Mouse (Mus musculus) kidney, postnatal 14 days (tissue): ENCODE measurements at regions not wholly inside any gene's neighbourhood (a gene's known extent, or its start where the extent isn't known, plus 50 kb on each side); places are given as distances from the start of the nearest gene placed in this dataset.

Source experiments
- DNase-seq: peaks from one replicate; pipeline ENCODE4 v3.0.0; 2022; ENCODE audit warnings: mixed read lengths

- no peak for DNase-seq
Measured at GRCm38 (mm10) chr15:25305801-25306200, 107.8 kb downstream of the Basp1 start.

- no peak for DNase-seq
Measured at GRCm38 (mm10) chr15:25303379-25303778, 110.2 kb downstream of the Basp1 start.

GRCm38 (mm10) chr15:25302671-25303294, 110.8 kb downstream of the Basp1 start:
- no peak for DNase-seq

GRCm38 (mm10) chr15:25301810-25302209, 111.8 kb downstream of the Basp1 start:
- no peak for DNase-seq

- DNase-seq: no peak
Measured at GRCm38 (mm10) chr15:25297278-25297677, 116.3 kb downstream of the Basp1 start.

- DNase-seq: no peak
Measured at GRCm38 (mm10) chr15:25296714-25297113, 116.8 kb downstream of the Basp1 start.

GRCm38 (mm10) chr15:25295753-25296152, 117.8 kb downstream of the Basp1 start:
- DNase-seq: no peak

GRCm38 (mm10) chr15:25291231-25291691, 122.3 kb downstream of the Basp1 start:
- DNase-seq: no peak

GRCm38 (mm10) chr15:25287850-25288249, 125.7 kb downstream of the Basp1 start:
- no peak for DNase-seq

- DNase-seq: no peak
Measured at GRCm38 (mm10) chr15:25284354-25285199, 129.0 kb downstream of the Basp1 start.

- DNase-seq: no peak
Measured at GRCm38 (mm10) chr15:25283713-25284112, 129.9 kb downstream of the Basp1 start.

GRCm38 (mm10) chr15:25282346-25282745, 131.2 kb downstream of the Basp1 start:
- DNase-seq: no peak

GRCm38 (mm10) chr15:25281942-25282341, 131.6 kb downstream of the Basp1 start:
- no peak for DNase-seq

GRCm38 (mm10) chr15:25278317-25279156, 135.0 kb downstream of the Basp1 start:
- DNase-seq: no peak

- DNase-seq: no peak
Measured at GRCm38 (mm10) chr15:25276227-25276626, 137.3 kb downstream of the Basp1 start.

GRCm38 (mm10) chr15:25271886-25272285, 141.7 kb downstream of the Basp1 start:
- no peak for DNase-seq

- no peak for DNase-seq
Measured at GRCm38 (mm10) chr15:25270349-25270748, 143.2 kb downstream of the Basp1 start.

- DNase-seq: no peak
Measured at GRCm38 (mm10) chr15:25269345-25269996, 144.1 kb downstream of the Basp1 start.

GRCm38 (mm10) chr15:25268436-25268835, 145.1 kb downstream of the Basp1 start:
- no peak for DNase-seq

GRCm38 (mm10) chr15:25267509-25267908, 146.1 kb downstream of the Basp1 start:
- DNase-seq: no peak

- DNase-seq: no peak
Measured at GRCm38 (mm10) chr15:25252648-25253567, 160.7 kb downstream of the Basp1 start.

GRCm38 (mm10) chr15:25245631-25246030, 167.9 kb downstream of the Basp1 start:
- DNase-seq: no peak
